17 mouse cellular contexts compared by ENCODE assay signal in genomic region chr2:132275527-132275926, GRCm38 (mm10). TPM values are rescaled to one million over a fixed set of nuclear protein-coding genes. Genes with fewer than 3 reads are reported as not detected.
DNase-seq lines count a peak whose midpoint lies in the region; ATAC-seq and TF ChIP-seq lines count a peak whose summit lies in the region.
"Had no signal": no experiment of that assay in that cellular context is flagged by ENCODE, and none has a peak within 500 bp of the region (broad histone marks: within the 10 kb centered on the region; RNA-seq: fewer than 3 reads in every experiment).

No protein-coding gene starts in this region.

- 78% methylated on average over 4 of the region's 4 CpGs for WGBS in heart, adult 2 months
- WGBS in heart, embryonic 10.5 days = 76% methylated on average over 4 of the region's 4 CpGs
- 67% methylated on average over 4 of the region's 4 CpGs for WGBS in liver, adult 2 months
- WGBS in liver, embryonic 11.5 days = 71% methylated on average over 4 of the region's 4 CpGs
- WGBS in hindbrain, embryonic 12.5 days = 82% methylated on average over 4 of the region's 4 CpGs

- TF ChIP-seq CTCF in heart, adult 2 months (IDR thresholded peaks at IDR 0.05) = peak; percentile 53
- peak; percentile 67 for TF ChIP-seq CTCF in liver, adult 2 months (IDR thresholded peaks at IDR 0.05; ENCODE audit: low read depth, low read length)
- TF ChIP-seq CTCF in cortical plate, adult 2 months (IDR thresholded peaks at IDR 0.05; ENCODE audit: extremely low read depth, insufficient read depth, low read length) = 0 out of 2 replicates have a peak, but pooled peaks have one; percentile 3

- TF ChIP-seq POLR2A in heart, adult 2 months (IDR thresholded peaks at IDR 0.05; ENCODE audit: insufficient read depth, low read depth, low read length) = no peak
- TF ChIP-seq POLR2A in liver, adult 2 months (IDR thresholded peaks at IDR 0.05; ENCODE audit: extremely low read depth, insufficient read depth, low read length) = no peak
- no peak for TF ChIP-seq POLR2A in cortical plate, adult 2 months (IDR thresholded peaks at IDR 0.05; ENCODE audit: extremely low read depth, insufficient read depth, low read length)

- H3K27me3 ChIP-seq in heart, adult 2 months (ENCODE audit: control insufficient read depth, insufficient read depth, low read length) = no peaks in the 10 kb centered on the region
- peaks cover 4% of the 10 kb centered on the region for H3K27me3 ChIP-seq in heart, embryonic 10.5 days (ENCODE audit: insufficient read depth, poor library complexity, severe bottlenecking)
- no peaks in the 10 kb centered on the region for H3K27me3 ChIP-seq in liver, adult 2 months (ENCODE audit: control insufficient read depth, insufficient read depth, low read length)
- H3K27me3 ChIP-seq in liver, embryonic 11.5 days (replicated peaks; ENCODE audit: control insufficient read depth, insufficient read depth, low read length) = no peaks in the 10 kb centered on the region
- no peaks in the 10 kb centered on the region for H3K27me3 ChIP-seq in hindbrain, embryonic 12.5 days
- H3K27me3 ChIP-seq: heart, embryonic 15.5 days; hindbrain, embryonic 13.5 days; limb, embryonic 12.5 days had no signal

- intact Hi-C loops in heart, adult 2 months (cut with DNase I) = no loop called here

- peaks cover 23% of the 10 kb centered on the region for H3K36me3 ChIP-seq in heart, adult 2 months (ENCODE audit: control insufficient read depth, insufficient read depth, low read length)
- peaks cover 4% of the 10 kb centered on the region for H3K36me3 ChIP-seq in heart, embryonic 10.5 days
- H3K36me3 ChIP-seq in liver, adult 2 months (ENCODE audit: control insufficient read depth, insufficient read depth, low read length) = no peaks in the 10 kb centered on the region
- no peaks in the 10 kb centered on the region for H3K36me3 ChIP-seq in liver, embryonic 11.5 days (ENCODE audit: control insufficient read depth, insufficient read depth, low read length)
- no peaks in the 10 kb centered on the region for H3K36me3 ChIP-seq in hindbrain, embryonic 12.5 days
- H3K36me3 ChIP-seq: heart, embryonic 15.5 days had no signal

- no peak for TF ChIP-seq EP300 in heart, adult 2 months (IDR thresholded peaks at IDR 0.05; ENCODE audit: insufficient read depth, low read depth, low read length)

- no peak for DNase-seq in heart, adult 2 months
- no peak for DNase-seq in heart, embryonic 10.5 days (ENCODE audit: low spot score)
- no peak for DNase-seq in liver, adult 2 months (ENCODE audit: extremely low read depth, low read depth, low spot score)
- DNase-seq in liver, embryonic 11.5 days (ENCODE audit: low spot score) = no peak
- peak; percentile 50 for DNase-seq in ES-CJ7 (ENCODE audit: low read depth, low spot score)
- DNase-seq in gastrocnemius, postnatal 4 days (ENCODE audit: low spot score in 2 of 2) = no peak
- DNase-seq: B cell, adult 2 months; cerebellum, adult 11 months; lung, postnatal 10 days; retina, postnatal 1 day had no signal

- no peak overlapping the region for H3K9ac ChIP-seq in heart, adult 2 months (ENCODE audit: low read depth, low read length)
- no peak overlapping the region for H3K9ac ChIP-seq in liver, adult 2 months (ENCODE audit: low read depth, low read length)
- no peak overlapping the region for H3K9ac ChIP-seq in liver, embryonic 11.5 days (ENCODE audit: low read depth, low read length)
- H3K9ac ChIP-seq in hindbrain, embryonic 12.5 days = no peak overlapping the region
- H3K9ac ChIP-seq: heart, embryonic 15.5 days; hindbrain, embryonic 13.5 days; limb, embryonic 12.5 days had no signal

- no peaks in the 10 kb centered on the region for H3K9me3 ChIP-seq in heart, embryonic 10.5 days
- H3K9me3 ChIP-seq in liver, embryonic 11.5 days (ENCODE audit: control insufficient read depth, low read length) = no peaks in the 10 kb centered on the region
- H3K9me3 ChIP-seq in hindbrain, embryonic 12.5 days (replicated peaks) = no peaks in the 10 kb centered on the region
- H3K9me3 ChIP-seq: forebrain, embryonic 10.5 days; heart, embryonic 15.5 days; hindbrain, embryonic 13.5 days; limb, embryonic 12.5 days had no signal

- ATAC-seq in liver, embryonic 11.5 days (replicated peaks; ENCODE audit: low FRiP score) = no peak
- ATAC-seq in hindbrain, embryonic 12.5 days (ENCODE audit: low FRiP score) = no peak

- H3K79me2 ChIP-seq in heart, adult 2 months (replicated peaks; ENCODE audit: control insufficient read depth, insufficient read depth, low read length) = peaks cover 15% of the 10 kb centered on the region
- H3K79me2 ChIP-seq in liver, adult 2 months (ENCODE audit: control insufficient read depth, insufficient read depth, low read length) = peaks cover 50% of the 10 kb centered on the region

- no peak overlapping the region for H3K4me2 ChIP-seq in liver, embryonic 11.5 days
- no peak overlapping the region for H3K4me2 ChIP-seq in hindbrain, embryonic 12.5 days (replicated peaks)
- H3K4me2 ChIP-seq: heart, embryonic 15.5 days; hindbrain, embryonic 13.5 days; limb, embryonic 12.5 days had no signal

- no peak overlapping the region for H3K4me3 ChIP-seq in heart, adult 2 months
- no peak overlapping the region for H3K4me3 ChIP-seq in heart, embryonic 10.5 days
- H3K4me3 ChIP-seq in liver, adult 2 months (ENCODE audit: insufficient read depth, low read depth, low read length) = no peak overlapping the region
- no peak overlapping the region for H3K4me3 ChIP-seq in liver, embryonic 11.5 days (ENCODE audit: low read depth, low read length)
- no peak overlapping the region for H3K4me3 ChIP-seq in cortical plate, adult 2 months (ENCODE audit: insufficient read depth, low read length)
- H3K4me3 ChIP-seq in hindbrain, embryonic 12.5 days = no peak overlapping the region
- H3K4me3 ChIP-seq: forebrain, embryonic 10.5 days; heart, embryonic 15.5 days; hindbrain, embryonic 13.5 days; limb, embryonic 12.5 days; myocyte had no signal

- no peak overlapping the region for H3K27ac ChIP-seq in heart, adult 2 months
- no peak overlapping the region for H3K27ac ChIP-seq in heart, embryonic 10.5 days
- H3K27ac ChIP-seq in liver, adult 2 months (replicated peaks; ENCODE audit: insufficient read depth, low read depth, low read length) = no peak overlapping the region
- H3K27ac ChIP-seq in liver, embryonic 11.5 days (ENCODE audit: low read depth, low read length) = no peak overlapping the region
- no peak overlapping the region for H3K27ac ChIP-seq in cortical plate, adult 2 months (ENCODE audit: insufficient read depth, low read length)
- H3K27ac ChIP-seq in hindbrain, embryonic 12.5 days = no peak overlapping the region
- H3K27ac ChIP-seq: forebrain, embryonic 10.5 days; heart, embryonic 15.5 days; hindbrain, embryonic 13.5 days; limb, embryonic 12.5 days had no signal

- peaks cover 18% of the 10 kb centered on the region for H3K4me1 ChIP-seq in heart, adult 2 months (ENCODE audit: control insufficient read depth, insufficient read depth, low read length)
- H3K4me1 ChIP-seq in heart, embryonic 10.5 days = peaks cover 12% of the 10 kb centered on the region
- peaks cover 30% of the 10 kb centered on the region for H3K4me1 ChIP-seq in liver, adult 2 months (ENCODE audit: control insufficient read depth, insufficient read depth, low read length)
- H3K4me1 ChIP-seq in liver, embryonic 11.5 days (replicated peaks; ENCODE audit: control insufficient read depth, insufficient read depth, low read length) = peaks cover 7% of the 10 kb centered on the region; the same call in 1 of the 2 replicates
- H3K4me1 ChIP-seq in cortical plate, adult 2 months (ENCODE audit: control insufficient read depth, insufficient read depth, low read length) = peaks cover 9% of the 10 kb centered on the region
- no peaks in the 10 kb centered on the region for H3K4me1 ChIP-seq in hindbrain, embryonic 12.5 days
- H3K4me1 ChIP-seq: limb, embryonic 12.5 days had no signal

RNA-seq across cellular contexts. Expression of gene Cds2, which starts 12.6 kb away (rescaled TPM):
- 10 to 100 TPM; 75.4 to 90.4 TPM for total RNA-seq in heart, adult 2 months (2021)
- 48.0 and 85.1 TPM in 2 replicates for polyA plus RNA-seq in heart, adult 2 months (2012; rRNA removed)
- 20.0 and 20.4 TPM in 2 replicates for polyA plus RNA-seq in heart, embryonic 10.5 days (2016; fragmentation: Nextera tagmentation; extraction: Ambion mirVana)
- total RNA-seq in liver, adult 2 months (2014; rRNA removed) = 48.1 and 63.4 TPM in 2 replicates
- polyA plus RNA-seq in liver, adult 2 months (2012; rRNA removed) = 41.6 and 43.8 TPM in 2 replicates
- polyA plus RNA-seq in liver, embryonic 11.5 days (2014; fragmentation: Nextera tagmentation; extraction: Ambion mirVana) = 12.9 and 19.0 TPM in 2 replicates
- polyA plus RNA-seq in cortical plate, adult 2 months (2012; rRNA removed) = 144 and 149 TPM in 2 replicates
- 41.6 and 43.7 TPM in 2 replicates for polyA plus RNA-seq in hindbrain, embryonic 12.5 days (2016; fragmentation: Nextera tagmentation; extraction: Ambion mirVana)
- total RNA-seq in gastrocnemius, postnatal 4 days (2021) = 10 to 100 TPM; 29.9 to 39.3 TPM

RNA-seq across cellular contexts. Expression of gene Pcna, which starts 22.4 kb away (rescaled TPM):
- 10 to 100 TPM; 36.5 to 39.9 TPM for total RNA-seq in heart, adult 2 months (2021)
- polyA plus RNA-seq in heart, adult 2 months (2012; rRNA removed) = 25.9 and 35.8 TPM in 2 replicates
- 217 and 273 TPM in 2 replicates for polyA plus RNA-seq in heart, embryonic 10.5 days (2016; fragmentation: Nextera tagmentation; extraction: Ambion mirVana)
- total RNA-seq in liver, adult 2 months (2014; rRNA removed) = 39.0 and 47.1 TPM in 2 replicates
- polyA plus RNA-seq in liver, adult 2 months (2012; rRNA removed) = 20.6 and 22.5 TPM in 2 replicates
- 415 and 419 TPM in 2 replicates for polyA plus RNA-seq in liver, embryonic 11.5 days (2014; fragmentation: Nextera tagmentation; extraction: Ambion mirVana)
- 64.2 and 66.3 TPM in 2 replicates for polyA plus RNA-seq in cortical plate, adult 2 months (2012; rRNA removed)
- 173 and 178 TPM in 2 replicates for polyA plus RNA-seq in hindbrain, embryonic 12.5 days (2016; fragmentation: Nextera tagmentation; extraction: Ambion mirVana)
- 10 to 100 TPM; 91.8 to 92.0 TPM for total RNA-seq in gastrocnemius, postnatal 4 days (2021)

RNA-seq across cellular contexts. Expression of gene Tmem230, which starts 27.9 kb away (rescaled TPM):
- 10 to 100 TPM; 23.1 to 23.3 TPM for total RNA-seq in heart, adult 2 months (2021)
- 28.0 and 43.2 TPM in 2 replicates for polyA plus RNA-seq in heart, adult 2 months (2012; rRNA removed)
- polyA plus RNA-seq in heart, embryonic 10.5 days (2016; fragmentation: Nextera tagmentation; extraction: Ambion mirVana) = 39.4 TPM in 2 replicates
- 14.8 and 23.0 TPM in 2 replicates for total RNA-seq in liver, adult 2 months (2014; rRNA removed)
- polyA plus RNA-seq in liver, adult 2 months (2012; rRNA removed) = 35.2 and 76.3 TPM in 2 replicates
- 37.9 and 38.2 TPM in 2 replicates for polyA plus RNA-seq in liver, embryonic 11.5 days (2014; fragmentation: Nextera tagmentation; extraction: Ambion mirVana)
- 56.5 and 58.8 TPM in 2 replicates for polyA plus RNA-seq in cortical plate, adult 2 months (2012; rRNA removed)
- 56.5 and 60.9 TPM in 2 replicates for polyA plus RNA-seq in hindbrain, embryonic 12.5 days (2016; fragmentation: Nextera tagmentation; extraction: Ambion mirVana)
- total RNA-seq in gastrocnemius, postnatal 4 days (2021) = 10 to 100 TPM; 23.0 to 25.1 TPM

Comparison
In these comparisons a context has a peak if more than half of its experiments do, and no peak if none do; other contexts are left out.
1. CTCF ChIP-seq: peak in every context shown above with its lines; median percentile 67 in liver, adult 2 months; 53 in heart, adult 2 months; 3 in cortical plate, adult 2 months.